Mouse (Mus musculus) lung, embryonic 14.5 days (tissue): ENCODE measurements around the gene Rhbdl2. TPM values are rescaled to one million over a fixed set of nuclear protein-coding genes. Genes with fewer than 3 reads are reported as not detected.

ENCODE experiments used
- ATAC-seq: fragments of 200-750 bp; cut with Nextera tagmentation; 2 replicates; pipeline ENCODE4 v1.8.0; 2017; ENCODE audit warnings: mild to moderate bottlenecking, moderate TSS enrichment, moderate library complexity; ENCODE audit not compliant: insufficient read depth
- DNase-seq: peaks from one replicate; pipeline ENCODE4 v3.0.0-alpha.2; 2015
- H3K27ac ChIP-seq: fragments of 300-500 bp; sonication (generic); 2 replicates; pipeline ENCODE4 v1.5.1; 2014; ENCODE audit warnings: low read depth, mild to moderate bottlenecking, moderate library complexity
- H3K27me3 ChIP-seq: fragments of 300-500 bp; sonication (generic); 2 replicates; pipeline ENCODE4 v1.6.1; 2014; ENCODE audit warnings: low read length, control low read depth; ENCODE audit not compliant: insufficient read depth
- H3K36me3 ChIP-seq: fragments of 300-500 bp; sonication (generic); 2 replicates; pipeline ENCODE4 v1.6.1; 2014; ENCODE audit warnings: control low read depth; ENCODE audit not compliant: insufficient read depth
- H3K4me1 ChIP-seq: fragments of 300-500 bp; sonication (generic); 2 replicates; pipeline ENCODE4 v1.6.1; 2014; ENCODE audit warnings: antibody characterized with exemption, control low read depth; ENCODE audit not compliant: insufficient read depth
- H3K4me2 ChIP-seq: fragments of 300-500 bp; sonication (generic); 2 replicates; pipeline ENCODE4 v1.6.1; 2014; ENCODE audit warnings: mild to moderate bottlenecking
- H3K4me3 ChIP-seq: fragments of 300-500 bp; sonication (generic); 2 replicates; pipeline ENCODE4 v1.5.1; 2014; ENCODE audit warnings: low read depth, low read length
- H3K9ac ChIP-seq: fragments of 300-500 bp; sonication (generic); 2 replicates; pipeline ENCODE4 v1.6.1; 2014
- H3K9me3 ChIP-seq: fragments of 300-500 bp; sonication (generic); 2 replicates; pipeline ENCODE4 v1.6.1; 2016; ENCODE audit warnings: low read depth, low read length, control low read depth
- CTCF ChIP-seq: IDR thresholded peaks from 2 replicates; pipeline ENCODE4 v1.5.1; 2016; ENCODE audit warnings: antibody characterized with exemption, low read depth
- WGBS: fragments of 180-500 bp; shearing (Covaris S2); extraction: QIAGEN DNeasy Blood & Tissue Kit; methylation state at CpG from one replicate; pipeline ENCODE4 v1.1.7; 2014; 5-methylcytosine and 5-hydroxymethylcytosine counted together
- polyA plus RNA-seq: library from polyadenylated mRNA; unstranded; fragments of >200 nt; fragmentation: Nextera tagmentation; extraction: Ambion mirVana; gene quantifications from 2 replicates; pipeline ENCODE4 v1.2.1, GENCODE M21; 2014

Rhbdl2 gene
- polyA plus RNA-seq = 0.72 and 1.1 TPM in 2 replicates

GRCm38 (mm10) chr4:123787191-123787985 is at the start of gene Rhbdl2:
TSS of gene Rhbdl2 (plus strand) at chr4:123787874.
- Histone ChIP-seq H3K36me3 (no peaks in the 10 kb centered on the region), H3K4me1 (0 out of 2 replicates have a peak, but pooled peaks cover 3% of the 10 kb centered on the region), H3K27me3 (no peaks in the 10 kb centered on the region), H3K9me3 (no peaks in the 10 kb centered on the region), H3K4me3 (no peak within 1 kb of the TSS; the same call in 1 of the 2 replicates), H3K4me2 (peak within 1 kb of the TSS; percentile 44; the same call in 1 of the 2 replicates), H3K27ac (no peak within 1 kb of the TSS), H3K9ac (no peak within 1 kb of the TSS)
- 27% methylated on average over 12 of the region's 12 CpGs for WGBS
- DNase-seq (peak; percentile 79), ATAC-seq (peak; percentile 92)
- no peak for TF ChIP-seq CTCF

GRCm38 (mm10) chr4:123738708-123739107 is 49.0 kb upstream of the Rhbdl2 start:
- DNase-seq (no peak), ATAC-seq (no peak)
- peaks cover 71% of the 10 kb centered on the region for H3K36me3 ChIP-seq
- no peak for TF ChIP-seq CTCF
- H3K4me1 ChIP-seq = no peaks in the 10 kb centered on the region
- H3K4me3 ChIP-seq = no peak overlapping the region
- H3K4me2 ChIP-seq = no peak overlapping the region
- H3K27ac ChIP-seq = no peak overlapping the region
- H3K9me3 ChIP-seq = no peaks in the 10 kb centered on the region
- WGBS = 90% methylated on average over 4 of the region's 4 CpGs
- no peak overlapping the region for H3K9ac ChIP-seq
- no peaks in the 10 kb centered on the region for H3K27me3 ChIP-seq

GRCm38 (mm10) chr4:123742891-123743290 is 44.8 kb upstream of the Rhbdl2 start:
- no peaks in the 10 kb centered on the region for H3K27me3 ChIP-seq
- no peak overlapping the region for H3K4me2 ChIP-seq
- no peak overlapping the region for H3K4me3 ChIP-seq
- H3K36me3 ChIP-seq = peaks cover 47% of the 10 kb centered on the region
- no peaks in the 10 kb centered on the region for H3K4me1 ChIP-seq
- WGBS = 79% methylated on average over 1 of the region's 1 CpGs
- no peaks in the 10 kb centered on the region for H3K9me3 ChIP-seq
- TF ChIP-seq CTCF = no peak
- H3K27ac ChIP-seq = no peak overlapping the region
- no peak for ATAC-seq
- DNase-seq = no peak
- H3K9ac ChIP-seq = no peak overlapping the region

GRCm38 (mm10) chr4:123745221-123745775 is 42.4 kb upstream of the Rhbdl2 start:
- Histone ChIP-seq H3K36me3 (peaks cover 26% of the 10 kb centered on the region), H3K27me3 (no peaks in the 10 kb centered on the region), H3K27ac (no peak overlapping the region), H3K4me3 (no peak overlapping the region), H3K9ac (no peak overlapping the region), H3K4me2 (no peak overlapping the region), H3K9me3 (no peaks in the 10 kb centered on the region), H3K4me1 (peaks cover 5% of the 10 kb centered on the region; the same call in 1 of the 2 replicates)
- ATAC-seq = no peak
- WGBS = 91% methylated on average over 4 of the region's 4 CpGs
- TF ChIP-seq CTCF = no peak
- DNase-seq = no peak

GRCm38 (mm10) chr4:123748726-123749415 is 38.8 kb upstream of the Rhbdl2 start:
- WGBS = 13% methylated on average over 10 of the region's 10 CpGs
- Histone ChIP-seq H3K4me3 (peak overlapping the region; percentile 97), H3K9me3 (no peaks in the 10 kb centered on the region), H3K4me2 (peak overlapping the region; percentile 81), H3K36me3 (no peaks in the 10 kb centered on the region), H3K4me1 (peaks cover 7% of the 10 kb centered on the region; the same call in 1 of the 2 replicates), H3K27ac (no peak overlapping the region), H3K27me3 (no peaks in the 10 kb centered on the region), H3K9ac (peak overlapping the region; percentile 89)
- no peak for TF ChIP-seq CTCF
- DNase-seq (no peak), ATAC-seq (no peak)

GRCm38 (mm10) chr4:123749484-123750130 is 38.1 kb upstream of the Rhbdl2 start:
- Histone ChIP-seq H3K27ac (peak overlapping the region; percentile 84), H3K27me3 (no peaks in the 10 kb centered on the region), H3K9me3 (no peaks in the 10 kb centered on the region), H3K4me2 (peak overlapping the region; percentile 81), H3K36me3 (no peaks in the 10 kb centered on the region), H3K4me1 (peaks cover 7% of the 10 kb centered on the region; the same call in 1 of the 2 replicates), H3K9ac (peak overlapping the region; percentile 89), H3K4me3 (peak overlapping the region; percentile 97)
- peak; percentile 81 for ATAC-seq
- no peak for TF ChIP-seq CTCF
- DNase-seq = peak; percentile 21
- under 1% methylated on average over 52 of the region's 55 CpGs for WGBS
